Mouse (Mus musculus) heart, postnatal 4 days (tissue): ENCODE measurements around the gene Arhgef5. TPM values are rescaled to one million over a fixed set of nuclear protein-coding genes. Genes with fewer than 3 reads are reported as not detected.

Source experiments
- DNase-seq: peaks from one replicate; pipeline ENCODE4 v3.0.0; 2021
- total RNA-seq, 2 experiments: library from RNA; stranded (reverse); gene quantifications; 2 replicates each; pipeline ENCODE4 v1.2.3; 2021

Gene Arhgef5
- total RNA-seq, 2 experiments from 2014 or later: 18.8 to 19.2 TPM

DNA sequence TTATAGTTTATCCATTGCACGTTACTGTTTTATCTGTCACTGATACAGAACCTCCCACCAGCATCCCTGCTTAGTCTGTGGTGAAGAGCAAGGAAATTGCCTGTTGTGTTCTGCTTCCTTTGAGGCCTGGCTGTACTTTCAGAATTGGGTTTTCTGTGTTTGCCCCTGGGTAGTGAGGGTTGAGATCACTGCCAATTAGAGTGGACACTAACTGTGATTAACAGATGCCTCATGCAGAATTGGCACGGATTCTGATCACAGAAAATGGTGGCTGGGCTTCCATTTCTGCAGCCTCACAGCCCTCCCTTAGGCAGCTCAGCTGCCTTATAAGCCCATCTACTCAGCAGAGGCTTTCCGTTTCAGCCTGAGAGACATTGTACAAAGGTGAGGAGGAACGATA, 68.1 kb downstream of the Arhgef5 start:
- no peak for DNase-seq

DNA sequence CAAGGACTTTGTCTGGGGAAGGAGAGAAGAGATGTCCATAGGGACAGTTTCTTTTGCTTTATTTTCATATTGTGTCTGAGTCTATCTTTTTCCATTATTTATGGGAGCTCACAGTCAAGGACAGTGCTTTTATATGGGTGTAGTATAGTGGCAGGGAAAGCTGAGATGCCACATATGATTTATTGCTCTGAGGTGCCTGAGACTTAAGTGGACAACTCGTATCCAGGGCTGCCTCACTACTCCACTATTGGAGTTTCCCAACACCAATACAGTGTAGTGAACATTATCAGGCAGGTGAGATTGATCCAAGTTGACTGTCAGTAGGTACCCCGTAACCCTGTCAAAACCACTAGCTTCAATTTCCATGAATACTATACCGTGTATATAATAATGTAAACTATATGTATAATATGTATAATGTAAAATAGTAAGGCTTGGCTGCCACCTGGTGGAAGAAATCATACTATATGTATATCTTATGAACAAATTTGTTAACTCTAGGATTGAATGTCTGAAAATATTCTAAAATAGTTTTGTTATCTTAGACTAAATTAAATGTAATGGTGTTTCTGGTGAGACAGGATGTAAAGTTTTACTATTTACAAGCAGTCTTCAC, 70.3 kb downstream of the Arhgef5 start:
- no peak for DNase-seq

DNA sequence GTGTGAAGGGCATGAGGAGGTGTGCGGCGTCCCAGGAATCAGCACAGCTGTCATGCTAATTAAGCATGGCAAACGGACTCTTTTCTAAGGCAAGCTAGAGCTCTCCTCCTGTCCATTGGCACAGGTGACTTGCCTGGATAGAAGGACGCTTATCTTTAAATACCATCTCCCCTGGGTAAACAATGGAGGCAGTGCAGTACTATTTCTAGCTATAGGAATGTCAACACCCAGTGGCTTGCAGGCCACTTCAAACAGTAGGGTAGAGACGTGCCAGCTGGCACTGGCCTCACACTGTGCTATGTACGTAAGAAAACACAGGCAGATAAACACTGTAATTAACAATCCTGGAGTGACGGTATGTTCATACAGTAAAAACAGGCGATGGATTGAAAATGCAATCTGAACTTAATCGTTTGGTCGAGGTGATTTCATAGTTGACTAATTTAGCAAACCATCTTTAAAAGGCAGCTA, 72.1 kb downstream of the Arhgef5 start:
- DNase-seq: peak; percentile 66

DNA sequence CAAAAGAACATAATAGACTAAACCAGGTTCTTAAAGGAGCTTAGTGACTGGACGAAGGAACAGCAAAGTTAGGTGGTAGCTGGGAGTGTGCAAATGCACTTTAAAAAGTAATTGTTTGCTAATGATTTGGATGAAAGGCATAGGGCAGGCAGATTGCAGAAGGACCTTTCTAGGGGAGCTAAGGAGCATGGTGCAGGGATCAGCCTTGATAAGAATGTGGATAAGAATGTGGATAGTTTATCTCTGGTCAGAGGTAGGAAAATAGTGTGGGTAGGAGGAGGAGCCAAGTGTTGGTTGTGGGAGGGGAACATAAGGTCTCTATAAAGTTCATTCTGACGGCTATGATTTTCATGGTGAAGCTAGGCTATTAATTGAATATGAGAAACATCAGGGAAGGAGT, 73.4 kb downstream of the Arhgef5 start:
- no peak for DNase-seq

Other genes with a start within 250 kb of the Arhgef5 start
- gene Olfr441, start 159.2 kb upstream of the Arhgef5 start, total RNA-seq: not detected
- not detected for gene Olfr237-ps1, start 119.0 kb upstream of the Arhgef5 start, total RNA-seq
- not detected for gene Olfr437, start 102.3 kb upstream of the Arhgef5 start, total RNA-seq
- gene Olfr13, start 93.4 kb upstream of the Arhgef5 start, total RNA-seq: not detected
- gene Olfr435, start 68.4 kb upstream of the Arhgef5 start, total RNA-seq: not detected
- not detected for gene Olfr434, start 52.6 kb upstream of the Arhgef5 start, total RNA-seq
- gene Olfr47, start 34.1 kb upstream of the Arhgef5 start, total RNA-seq: not detected
- gene Nobox, start 44.0 kb downstream of the Arhgef5 start, total RNA-seq: not detected